Mouse (Mus musculus) myocyte (in vitro differentiated cells): ENCODE measurements around the gene Mrtfa. TPM values are rescaled to one million over a fixed set of nuclear protein-coding genes. Genes with fewer than 3 reads are reported as not detected.

Experiments used
- H3K27me3 ChIP-seq: one replicate; pipeline ENCODE4 v1.6.1; 2011; ENCODE audit not compliant: control insufficient read depth, insufficient read depth, insufficient read length
- H3K36me3 ChIP-seq: one replicate; pipeline ENCODE4 v1.6.1; 2011; ENCODE audit not compliant: control insufficient read depth, insufficient read depth
- H3K4me2 ChIP-seq: one replicate; pipeline ENCODE4 v1.6.1; 2011; ENCODE audit warnings: low read depth, control low read depth
- H3K4me3 ChIP-seq: one replicate; pipeline ENCODE4 v1.5.1; 2011; ENCODE audit warnings: mild to moderate bottlenecking, control low read depth, moderate library complexity
- H3K79me2 ChIP-seq: one replicate; pipeline ENCODE4 v1.6.1; 2011; ENCODE audit not compliant: control insufficient read depth, insufficient read depth
- H3ac ChIP-seq: one replicate; pipeline ENCODE4 v1.6.1; 2011; ENCODE audit not compliant: control insufficient read depth, insufficient read length
- CEBPB ChIP-seq: IDR thresholded peaks from 2 replicates; pipeline ENCODE4 v1.6.1; 2011; ENCODE audit warnings: mild to moderate bottlenecking, moderate library complexity; ENCODE audit not compliant: poor library complexity, insufficient read depth, severe bottlenecking
- E2F4 ChIP-seq: IDR thresholded peaks from one replicate; pipeline ENCODE4 v1.6.1; 2011; ENCODE audit warnings: mild to moderate bottlenecking, control low read depth, moderate library complexity; ENCODE audit not compliant: insufficient read depth
- MAX ChIP-seq: IDR thresholded peaks from one replicate; pipeline ENCODE4 v1.6.1; 2011; ENCODE audit warnings: low read depth, mild to moderate bottlenecking, control low read depth
- MYOD1 ChIP-seq, 3 experiments: IDR thresholded peaks; one replicate each; pipeline ENCODE4 v1.6.1; 2011; ENCODE audit warnings: control low read depth in 2 of 3, low read depth in 2 of 3, mild to moderate bottlenecking in 2 of 3, moderate library complexity in 1 of 3; ENCODE audit not compliant: insufficient read length in 2 of 3, control insufficient read depth in 1 of 3
- MYOG ChIP-seq, 3 experiments: IDR thresholded peaks; one replicate each; pipeline ENCODE4 v1.6.1; 2011; ENCODE audit warnings: control low read depth in 2 of 3, low read depth in 2 of 3, mild to moderate bottlenecking in 2 of 3; ENCODE audit not compliant: insufficient read length in 2 of 3, control insufficient read depth in 1 of 3, insufficient read depth in 1 of 3
- POLR2A ChIP-seq: IDR thresholded peaks from one replicate; pipeline ENCODE4 v1.6.1; 2011; ENCODE audit warnings: low read depth, mild to moderate bottlenecking, control low read depth, moderate library complexity; ENCODE audit not compliant: insufficient read length
- POLR2AphosphoS2 ChIP-seq: IDR thresholded peaks from one replicate; pipeline ENCODE4 v1.6.1; 2011; ENCODE audit warnings: low read depth, control low read depth; ENCODE audit not compliant: insufficient read length
- REST ChIP-seq: IDR thresholded peaks from one replicate; pipeline ENCODE4 v1.6.1; 2011; ENCODE audit warnings: mild to moderate bottlenecking, control low read depth, moderate library complexity; ENCODE audit not compliant: insufficient read depth, insufficient read length
- SRF ChIP-seq: IDR thresholded peaks from one replicate; pipeline ENCODE4 v1.6.1; 2011; ENCODE audit warnings: low read depth; ENCODE audit not compliant: control insufficient read depth, insufficient read length
- TCF12 ChIP-seq: IDR thresholded peaks from one replicate; pipeline ENCODE4 v1.6.1; 2011; ENCODE audit warnings: mild to moderate bottlenecking, control low read depth; ENCODE audit not compliant: poor library complexity, insufficient read depth, severe bottlenecking
- TCF3 ChIP-seq: IDR thresholded peaks from one replicate; pipeline ENCODE4 v1.6.1; 2011; ENCODE audit warnings: low read depth, control low read depth; ENCODE audit not compliant: insufficient read length
- USF1 ChIP-seq: IDR thresholded peaks from one replicate; pipeline ENCODE4 v1.6.1; 2011; ENCODE audit warnings: low read depth, mild to moderate bottlenecking, control low read depth, moderate library complexity
- polyA plus RNA-seq: library from polyadenylated mRNA; unstranded; fragments of >200 nt; fragmentation: generic; extraction: Trizol; gene quantifications from one replicate; pipeline ENCODE4 v1.2.1, GENCODE M21; 2012; ENCODE audit warnings: missing spikeins

The Mrtfa gene
- polyA plus RNA-seq, 1 experiment: 36.0 TPM

DNA sequence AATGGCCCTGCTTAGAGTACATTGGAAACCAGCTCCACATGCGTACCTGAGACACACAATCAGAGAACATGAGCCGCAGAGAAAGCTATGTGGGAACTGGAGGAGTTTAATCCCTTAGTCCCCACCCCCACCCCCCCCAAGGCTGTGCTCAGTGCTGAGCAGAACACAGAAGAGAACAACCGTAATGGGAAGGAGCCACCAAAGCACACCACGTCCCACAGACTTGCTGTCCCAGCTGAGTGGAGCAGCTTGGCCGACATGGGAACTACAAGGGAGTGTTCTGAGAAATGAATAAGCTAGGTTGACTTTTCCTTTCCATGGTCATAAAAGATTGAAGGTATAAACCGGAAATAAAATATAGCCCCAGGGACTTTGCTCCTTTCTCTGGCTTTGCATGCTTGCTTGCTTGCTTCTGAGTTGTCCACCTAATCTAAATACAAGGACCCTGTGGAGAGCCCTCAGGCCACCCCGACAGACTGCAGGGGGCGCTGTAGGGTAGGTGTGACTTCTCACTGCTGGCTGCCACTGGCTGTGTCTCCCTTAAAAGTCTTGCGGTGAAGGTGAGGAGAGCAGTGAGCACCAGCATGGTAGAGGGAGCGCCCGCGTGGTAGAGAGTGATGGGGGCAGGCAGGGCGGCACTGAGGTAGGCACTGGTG is 148.2 kb downstream of the Mrtfa start:
- Histone ChIP-seq H3K4me2 (no peak overlapping the region), H3K27me3 (no peaks in the 10 kb centered on the region), H3ac (no peak overlapping the region), H3K36me3 (peaks cover 9% of the 10 kb centered on the region), H3K79me2 (peaks cover 41% of the 10 kb centered on the region), H3K4me3 (no peak overlapping the region)
- no peak for TF ChIP-seq TCF3
- TF ChIP-seq MAX: no peak
- TF ChIP-seq MYOD1 (IDR thresholded peaks at IDR 0.05; ENCODE audit: control insufficient read depth in 1 of 3, insufficient read length in 2 of 3, low read depth in 2 of 3): no peak
- no peak for TF ChIP-seq POLR2AphosphoS2
- no peak for TF ChIP-seq SRF
- no peak for TF ChIP-seq MYOG (IDR thresholded peaks at IDR 0.05; ENCODE audit: control insufficient read depth in 1 of 3, insufficient read depth in 1 of 3, insufficient read length in 2 of 3, low read depth in 2 of 3)
- TF ChIP-seq E2F4: no peak
- no peak for TF ChIP-seq CEBPB

DNA sequence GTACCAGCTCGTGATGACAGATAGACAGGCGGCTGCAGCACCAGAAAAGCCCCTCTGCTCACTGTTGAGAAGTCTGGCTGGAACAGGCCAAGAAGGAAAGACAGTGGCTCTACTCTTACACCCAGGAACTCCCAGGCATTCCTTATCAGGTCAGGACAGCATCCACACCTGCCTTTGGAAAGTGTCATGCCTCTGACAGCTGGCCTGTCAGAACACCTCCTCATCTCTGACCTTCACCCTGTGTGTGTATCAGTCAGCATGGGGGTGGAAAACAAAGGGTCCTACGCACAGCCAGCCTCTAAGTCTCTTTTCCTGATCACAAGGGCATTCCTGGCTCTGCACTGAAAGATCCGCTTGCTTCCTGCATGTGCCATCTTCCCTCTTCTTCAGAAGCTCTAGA is 148.8 kb downstream of the Mrtfa start:
- Histone ChIP-seq H3K36me3 (peaks cover 9% of the 10 kb centered on the region), H3K27me3 (no peaks in the 10 kb centered on the region), H3K4me2 (no peak overlapping the region), H3K4me3 (no peak overlapping the region), H3ac (no peak overlapping the region), H3K79me2 (peaks cover 46% of the 10 kb centered on the region)
- TF ChIP-seq MYOD1 (IDR thresholded peaks at IDR 0.05; ENCODE audit: control insufficient read depth in 1 of 3, insufficient read length in 2 of 3, low read depth in 2 of 3) (peak in 1 of 3 experiments; percentile 69), MYOG (IDR thresholded peaks at IDR 0.05; ENCODE audit: control insufficient read depth in 1 of 3, insufficient read depth in 1 of 3, insufficient read length in 2 of 3, low read depth in 2 of 3) (no peak)

DNA sequence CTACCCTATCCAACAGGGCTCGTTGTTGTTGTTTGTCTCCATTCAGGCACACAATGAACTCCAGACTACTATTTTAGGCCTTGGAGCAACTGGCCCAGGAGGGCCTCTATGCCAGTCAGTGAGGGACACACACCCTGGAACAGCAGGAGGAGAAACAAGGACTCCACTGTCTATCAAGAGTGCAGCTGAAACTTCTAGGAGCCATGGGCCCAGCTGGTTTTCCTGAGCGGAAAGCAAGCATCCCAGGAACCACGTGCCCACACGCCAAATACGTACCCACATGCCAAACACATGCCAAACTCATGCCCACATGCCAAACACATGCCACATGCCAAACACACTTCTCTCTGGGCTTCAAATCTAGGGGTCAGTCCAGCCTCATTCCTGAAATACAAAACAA is 152.1 kb downstream of the Mrtfa start:
- Histone ChIP-seq H3K36me3 (no peaks in the 10 kb centered on the region), H3K4me2 (no peak overlapping the region), H3ac (no peak overlapping the region), H3K4me3 (no peak overlapping the region), H3K27me3 (no peaks in the 10 kb centered on the region), H3K79me2 (peaks cover 67% of the 10 kb centered on the region)
- TF ChIP-seq MYOD1 (IDR thresholded peaks at IDR 0.05; ENCODE audit: control insufficient read depth in 1 of 3, insufficient read length in 2 of 3, low read depth in 2 of 3) (peak in 2 of 3 experiments; percentile 43 to 58), POLR2A (no peak), MYOG (IDR thresholded peaks at IDR 0.05; ENCODE audit: control insufficient read depth in 1 of 3, insufficient read depth in 1 of 3, insufficient read length in 2 of 3, low read depth in 2 of 3) (peak; percentile 11 to 68 (median 59))

- no peak overlapping the region for H3K4me2 ChIP-seq
- no peaks in the 10 kb centered on the region for H3K36me3 ChIP-seq
- H3K4me3 ChIP-seq: no peak overlapping the region
- TF ChIP-seq CEBPB (no peak), POLR2A (no peak), E2F4 (no peak), MYOD1 (IDR thresholded peaks at IDR 0.05; ENCODE audit: control insufficient read depth in 1 of 3, insufficient read length in 2 of 3, low read depth in 2 of 3) (no peak), TCF12 (no peak), REST (no peak), USF1 (no peak), TCF3 (no peak), MYOG (IDR thresholded peaks at IDR 0.05; ENCODE audit: control insufficient read depth in 1 of 3, insufficient read depth in 1 of 3, insufficient read length in 2 of 3, low read depth in 2 of 3) (no peak), POLR2AphosphoS2 (no peak), SRF (no peak), MAX (no peak)
- H3K79me2 ChIP-seq: peaks cover 73% of the 10 kb centered on the region
- H3K27me3 ChIP-seq: no peaks in the 10 kb centered on the region
- H3ac ChIP-seq: no peak overlapping the region
These were observed 155.0 kb downstream of the Mrtfa start for GRCm38 (mm10) chr15:81035417-81036162.

GRCm38 (mm10) chr15:81034119-81034518 is 156.4 kb downstream of the Mrtfa start:
- H3ac ChIP-seq: no peak overlapping the region
- TF ChIP-seq POLR2A (no peak), USF1 (no peak), CEBPB (no peak), MAX (no peak), MYOD1 (IDR thresholded peaks at IDR 0.05; ENCODE audit: control insufficient read depth in 1 of 3, insufficient read length in 2 of 3, low read depth in 2 of 3) (peak in 1 of 3 experiments; percentile 14), TCF12 (no peak), REST (no peak), MYOG (IDR thresholded peaks at IDR 0.05; ENCODE audit: control insufficient read depth in 1 of 3, insufficient read depth in 1 of 3, insufficient read length in 2 of 3, low read depth in 2 of 3) (peak in 1 of 3 experiments; percentile 25), E2F4 (no peak), POLR2AphosphoS2 (no peak), TCF3 (no peak), SRF (no peak)
- H3K4me3 ChIP-seq: no peak overlapping the region
- H3K27me3 ChIP-seq: no peaks in the 10 kb centered on the region
- H3K79me2 ChIP-seq: peaks cover 69% of the 10 kb centered on the region
- H3K36me3 ChIP-seq: no peaks in the 10 kb centered on the region
- H3K4me2 ChIP-seq: no peak overlapping the region
